In the genomic region with DNA sequence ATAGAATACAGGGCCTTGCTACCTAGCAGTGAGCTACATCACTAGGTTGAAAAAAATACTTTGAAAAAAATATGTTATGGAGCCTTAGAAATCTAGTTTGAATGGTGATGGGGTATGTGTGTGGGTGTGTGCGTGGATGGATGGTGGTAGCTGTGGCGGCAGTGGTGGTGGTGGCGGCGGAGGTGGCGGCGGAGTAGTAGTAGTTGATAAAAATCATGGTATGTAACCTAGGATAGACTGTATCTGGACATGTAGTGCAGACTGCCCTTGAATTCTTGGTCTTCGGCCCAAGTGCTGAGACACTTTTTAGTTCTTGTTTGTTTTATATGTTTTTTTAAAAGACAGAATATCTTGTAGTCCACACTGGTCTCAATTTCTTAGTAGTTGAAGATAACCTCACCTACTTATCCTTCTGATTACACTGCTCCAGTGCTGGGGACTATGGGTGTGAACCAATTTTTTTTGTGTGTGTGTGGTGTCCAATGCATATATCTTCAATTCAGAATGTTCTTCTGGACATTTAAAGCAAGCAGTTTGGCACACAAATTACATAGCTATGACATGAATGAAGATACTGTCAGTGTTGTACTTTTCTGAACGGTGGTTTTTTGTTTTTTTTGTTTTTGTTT, we compare ENCODE assay signal across 16 mouse cellular contexts.
"Had no signal": no experiment of that assay in that cellular context is flagged by ENCODE, and none has a peak within 500 bp of the region (broad histone marks: within the 10 kb centered on the region; RNA-seq: fewer than 3 reads in every experiment).

No protein-coding gene starts in this region.

- H3K9me3 ChIP-seq: limb, embryonic 15.5 days; megakaryocyte, embryonic 14.5 days; midbrain, embryonic 12.5 days had no signal

- H3K27me3 ChIP-seq: limb, embryonic 15.5 days; megakaryocyte, embryonic 14.5 days; midbrain, embryonic 12.5 days had no signal

- H3K36me3 ChIP-seq: limb, embryonic 15.5 days; midbrain, embryonic 12.5 days had no signal

- DNase-seq: kidney, adult 8-10 months; kidney, postnatal 25 days; layer of hippocampus, adult 9-11 months; layer of hippocampus, postnatal 36 days; lung, embryonic 14.5 days; lung, postnatal 10 days; lung, postnatal 4 days; thymus, adult 2 months; thymus, postnatal 25 days had no signal

- H3K4me3 ChIP-seq: limb, embryonic 15.5 days; megakaryocyte, embryonic 14.5 days; midbrain, embryonic 12.5 days had no signal

- H3K4me2 ChIP-seq: limb, embryonic 15.5 days; lung, embryonic 14.5 days; midbrain, embryonic 12.5 days had no signal

- H3K4me1 ChIP-seq: limb, embryonic 15.5 days had no signal

- H3K27ac ChIP-seq: limb, embryonic 15.5 days; midbrain, embryonic 12.5 days; stomach, postnatal 0 days had no signal

- H3K9ac ChIP-seq: limb, embryonic 15.5 days; lung, embryonic 14.5 days; midbrain, embryonic 12.5 days had no signal

- ATAC-seq: inflammation-experienced regulatory T-cells, adult 6 months; intestine, postnatal 0 days; midbrain, embryonic 16.5 days had no signal
